24 mouse cellular contexts compared by ENCODE assay signal in the genomic region with DNA sequence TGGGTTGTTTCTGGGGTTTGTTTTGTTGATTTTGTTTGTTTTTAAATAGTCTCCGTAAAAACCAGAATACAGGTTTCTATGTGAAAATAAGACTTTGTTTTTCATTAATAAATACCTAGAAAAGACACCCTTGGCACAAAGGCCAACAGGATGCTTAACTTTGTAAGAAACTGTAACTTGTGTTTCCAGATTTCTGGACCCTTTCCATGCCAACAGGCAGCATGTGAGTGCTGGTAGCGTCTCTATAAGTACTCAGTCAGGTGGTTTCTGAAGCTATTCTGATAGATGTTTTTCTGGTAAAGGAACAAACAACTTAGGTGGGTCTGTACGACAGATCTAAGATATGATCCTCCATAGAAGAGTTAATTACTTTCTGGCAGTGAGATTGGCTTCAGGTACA. TPM values are rescaled to one million over a fixed set of nuclear protein-coding genes. Genes with fewer than 3 reads are reported as not detected.
A peak's percentile ranks its signal among the peaks of the same experiment; 100 is the strongest.
DNase-seq lines count a peak whose midpoint lies in the region; ATAC-seq lines count a peak whose summit lies in the region.
"Had no signal": no experiment of that assay in that cellular context is flagged by ENCODE, and none has a peak within 500 bp of the region (broad histone marks: within the 10 kb centered on the region; RNA-seq: fewer than 3 reads in every experiment).

No protein-coding gene starts in this region.

- no peaks in the 10 kb centered on the region for H3K36me3 ChIP-seq in kidney, embryonic 15.5 days
- no peaks in the 10 kb centered on the region for H3K36me3 ChIP-seq in midbrain, embryonic 13.5 days
- H3K36me3 ChIP-seq: embryonic facial prominence, embryonic 13.5 days; embryonic facial prominence, embryonic 15.5 days; forebrain, embryonic 10.5 days; forebrain, embryonic 12.5 days had no signal

- no peak overlapping the region for H3K9ac ChIP-seq in kidney, embryonic 15.5 days
- H3K9ac ChIP-seq in midbrain, embryonic 13.5 days (replicated peaks): no peak overlapping the region
- H3K9ac ChIP-seq: embryonic facial prominence, embryonic 13.5 days; embryonic facial prominence, embryonic 15.5 days; forebrain, embryonic 12.5 days had no signal

- DNase-seq in kidney, adult 18-20 months: peak; percentile 35
- DNase-seq in kidney, postnatal 4 days: no peak
- peak; percentile 52 to 72 for DNase-seq in kidney, adult 8-10 months
- DNase-seq in kidney, postnatal 14 days: peak; percentile 45
- DNase-seq in kidney, postnatal 25 days: peak; percentile 50 to 59
- DNase-seq: adrenal gland, adult 2 months; adrenal gland, postnatal 10 days; adrenal gland, postnatal 25 days; cerebellum, adult 11 months; cerebellum, adult 18-20 months; cerebellum, adult 8-10 months; cerebellum, adult 9-11 months; cerebellum, postnatal 14 days; cerebellum, postnatal 36 days; embryo, embryonic 11 days had no signal

- no peak overlapping the region for H3K27ac ChIP-seq in kidney, embryonic 15.5 days
- no peak overlapping the region for H3K27ac ChIP-seq in midbrain, embryonic 13.5 days
- H3K27ac ChIP-seq: embryonic facial prominence, embryonic 13.5 days; embryonic facial prominence, embryonic 15.5 days; forebrain, embryonic 10.5 days; forebrain, embryonic 12.5 days had no signal

- ATAC-seq in kidney, embryonic 15.5 days (replicated peaks; ENCODE audit: low FRiP score): no peak
- ATAC-seq in megakaryocyte-erythroid progenitor cell, adult 5-6 weeks (replicated peaks; ENCODE audit: low FRiP score, low TSS enrichment, poor library complexity, severe bottlenecking): no peak
- ATAC-seq in midbrain, embryonic 13.5 days: no peak
- ATAC-seq: forebrain, embryonic 14.5 days had no signal

- no peak overlapping the region for H3K4me3 ChIP-seq in kidney, embryonic 15.5 days (replicated peaks)
- no peak overlapping the region for H3K4me3 ChIP-seq in midbrain, embryonic 13.5 days (replicated peaks)
- H3K4me3 ChIP-seq: embryonic facial prominence, embryonic 13.5 days; embryonic facial prominence, embryonic 15.5 days; erythroblast, embryonic 14.5 days; forebrain, embryonic 10.5 days; forebrain, embryonic 12.5 days had no signal

- H3K4me2 ChIP-seq in kidney, embryonic 15.5 days: no peak overlapping the region
- no peak overlapping the region for H3K4me2 ChIP-seq in midbrain, embryonic 13.5 days (replicated peaks)
- H3K4me2 ChIP-seq: embryonic facial prominence, embryonic 13.5 days; embryonic facial prominence, embryonic 15.5 days; forebrain, embryonic 12.5 days had no signal

- WGBS in kidney, embryonic 15.5 days: 89% methylated on average over 3 of the region's 3 CpGs
- WGBS in midbrain, embryonic 13.5 days: 89% methylated on average over 3 of the region's 3 CpGs

- no peaks in the 10 kb centered on the region for H3K27me3 ChIP-seq in kidney, embryonic 15.5 days
- H3K27me3 ChIP-seq in midbrain, embryonic 13.5 days: no peaks in the 10 kb centered on the region
- H3K27me3 ChIP-seq: embryonic facial prominence, embryonic 13.5 days; embryonic facial prominence, embryonic 15.5 days; forebrain, embryonic 12.5 days had no signal

- no peaks in the 10 kb centered on the region for H3K9me3 ChIP-seq in kidney, embryonic 15.5 days (replicated peaks)
- H3K9me3 ChIP-seq in midbrain, embryonic 13.5 days: no peaks in the 10 kb centered on the region
- H3K9me3 ChIP-seq: embryonic facial prominence, embryonic 13.5 days; embryonic facial prominence, embryonic 15.5 days; forebrain, embryonic 10.5 days; forebrain, embryonic 12.5 days had no signal

- H3K4me1 ChIP-seq in kidney, embryonic 15.5 days: no peaks in the 10 kb centered on the region
- H3K4me1 ChIP-seq in midbrain, embryonic 13.5 days (replicated peaks): no peaks in the 10 kb centered on the region
- H3K4me1 ChIP-seq: embryonic facial prominence, embryonic 13.5 days; embryonic facial prominence, embryonic 15.5 days; forebrain, embryonic 12.5 days had no signal

RNA-seq across cellular contexts. Expression of gene Tanc2, which starts 26.2 kb away (rescaled TPM):
- polyA plus RNA-seq in kidney, embryonic 15.5 days (2015; fragmentation: Nextera tagmentation; extraction: Ambion mirVana): 7.7 and 9.4 TPM in 2 replicates
- 0.83 and 1.8 TPM in 2 replicates for total RNA-seq in megakaryocyte-erythroid progenitor cell, adult 5-6 weeks (2014; fragmentation: Nextera tagmentation)
- 0.80 and 5.9 TPM in 2 replicates for total RNA-seq in megakaryocyte-erythroid progenitor cell, adult 5-6 weeks (2017)
- polyA plus RNA-seq in midbrain, embryonic 13.5 days (2015; fragmentation: Nextera tagmentation; extraction: Ambion mirVana): 30.3 and 31.3 TPM in 2 replicates

Comparison
In these comparisons a context has a peak if more than half of its experiments do, and no peak if none do; other contexts are left out.
1. DNase-seq: peak in kidney, adult 18-20 months (single experiment), kidney, adult 8-10 months (2 of 2), kidney, postnatal 14 days (single experiment) and kidney, postnatal 25 days (2 of 2); none in kidney, postnatal 4 days (0 of 2).